Mouse (Mus musculus): ENCODE measurements around the gene Lrrc34. TPM values are rescaled to one million over a fixed set of nuclear protein-coding genes. Genes with fewer than 3 reads are reported as not detected.

The Lrrc34 gene
- polyA plus RNA-seq (2012; ENCODE audit: insufficient read depth, insufficient read length, missing spikeins) = not detected in 2 replicates

DNA sequence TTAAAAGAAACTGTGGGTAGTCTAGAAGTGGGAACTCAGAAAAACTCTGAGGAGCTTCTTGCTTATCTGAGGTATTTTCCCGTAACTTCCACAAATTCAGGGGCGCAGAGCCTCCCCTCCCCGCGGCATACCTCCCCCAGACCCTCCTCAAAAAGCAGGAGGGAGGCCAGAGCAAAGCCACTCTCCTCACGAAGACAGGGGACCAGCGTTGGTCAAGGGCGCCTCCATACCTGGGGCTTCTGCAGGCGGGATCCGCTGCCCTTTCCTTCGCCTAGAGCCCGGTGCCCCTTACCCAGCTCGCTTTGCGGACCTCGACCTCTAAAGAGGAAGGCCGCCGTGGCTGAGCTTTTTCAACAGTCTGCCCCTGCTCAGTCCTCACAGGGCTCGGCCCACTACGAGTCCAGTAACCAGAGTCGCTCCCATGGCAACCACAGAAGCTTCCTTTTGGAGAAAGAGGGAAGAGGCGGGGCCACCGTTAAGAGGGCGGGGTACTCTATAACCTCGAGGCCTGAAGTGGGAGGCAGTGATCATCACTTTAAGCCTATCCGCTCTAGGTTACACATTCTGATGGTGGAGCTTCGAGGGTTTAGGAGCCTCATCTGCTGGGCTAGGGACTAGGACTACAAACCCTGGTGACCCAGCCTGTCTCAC is at the start of gene Lrrc34:
Lrrc34 (minus strand) TSS at position 430 of the 651 bp plus-strand sequence.
- 0 out of 2 replicates have a peak, but pooled peaks cover 6% of the 10 kb centered on the region for H3K4me1 ChIP-seq (ENCODE audit: control insufficient read depth, insufficient read depth, insufficient read length, low read length)
- no peak within 1 kb of the TSS for H3K27ac ChIP-seq (replicated peaks; ENCODE audit: low read depth, low read length)
- H3K4me3 ChIP-seq (ENCODE audit: insufficient read depth, low read depth, low read length) = no peak within 1 kb of the TSS

- Histone ChIP-seq H3K27ac (replicated peaks; ENCODE audit: low read depth, low read length) (no peak overlapping the region), H3K4me3 (ENCODE audit: insufficient read depth, low read depth, low read length) (no peak overlapping the region), H3K4me1 (ENCODE audit: control insufficient read depth, insufficient read depth, insufficient read length, low read length) (no peaks in the 10 kb centered on the region)
These were observed 48.7 kb upstream of the Lrrc34 start for GRCm38 (mm10) chr3:30696346-30696745.

GRCm38 (mm10) chr3:30695661-30696060 is 48.0 kb upstream of the Lrrc34 start:
- Histone ChIP-seq H3K4me3 (ENCODE audit: insufficient read depth, low read depth, low read length) (no peak overlapping the region), H3K27ac (replicated peaks; ENCODE audit: low read depth, low read length) (no peak overlapping the region), H3K4me1 (ENCODE audit: control insufficient read depth, insufficient read depth, insufficient read length, low read length) (no peaks in the 10 kb centered on the region)

GRCm38 (mm10) chr3:30690976-30691375 is 43.3 kb upstream of the Lrrc34 start:
- H3K4me1 ChIP-seq (ENCODE audit: control insufficient read depth, insufficient read depth, insufficient read length, low read length) = no peaks in the 10 kb centered on the region
- H3K4me3 ChIP-seq (ENCODE audit: insufficient read depth, low read depth, low read length) = no peak overlapping the region
- H3K27ac ChIP-seq (replicated peaks; ENCODE audit: low read depth, low read length) = no peak overlapping the region

DNA sequence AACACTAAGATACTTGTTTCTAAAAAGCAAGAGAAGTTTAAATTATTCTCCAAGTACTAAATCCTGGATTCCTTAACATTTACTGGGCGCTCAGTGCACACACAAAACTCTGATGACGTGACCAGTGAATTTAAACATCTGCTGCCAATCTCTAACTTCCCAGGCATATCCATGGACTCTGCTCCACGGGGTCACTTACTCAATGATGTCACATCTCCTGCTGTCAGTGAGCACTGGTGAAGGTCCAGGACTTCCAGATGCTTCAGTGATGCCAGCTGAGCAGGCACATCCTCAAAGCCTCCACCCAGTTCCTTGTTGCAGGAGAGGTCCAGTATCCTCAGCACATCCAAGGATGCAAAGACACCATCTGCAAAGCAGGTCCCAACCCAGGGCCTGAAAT is 39.5 kb upstream of the Lrrc34 start:
- H3K4me3 ChIP-seq (ENCODE audit: insufficient read depth, low read depth, low read length) = no peak overlapping the region
- H3K4me1 ChIP-seq (ENCODE audit: control insufficient read depth, insufficient read depth, insufficient read length, low read length) = no peaks in the 10 kb centered on the region
- no peak overlapping the region for H3K27ac ChIP-seq (replicated peaks; ENCODE audit: low read depth, low read length)

GRCm38 (mm10) chr3:30683190-30683589 is 35.5 kb upstream of the Lrrc34 start:
- Histone ChIP-seq H3K4me1 (ENCODE audit: control insufficient read depth, insufficient read depth, insufficient read length, low read length) (no peaks in the 10 kb centered on the region), H3K27ac (replicated peaks; ENCODE audit: low read depth, low read length) (no peak overlapping the region), H3K4me3 (ENCODE audit: insufficient read depth, low read depth, low read length) (no peak overlapping the region)

GRCm38 (mm10) chr3:30658486-30658885 is 10.8 kb upstream of the Lrrc34 start:
- Histone ChIP-seq H3K4me3 (ENCODE audit: insufficient read depth, low read depth, low read length) (no peak overlapping the region), H3K27ac (replicated peaks; ENCODE audit: low read depth, low read length) (no peak overlapping the region), H3K4me1 (ENCODE audit: control insufficient read depth, insufficient read depth, insufficient read length, low read length) (no peaks in the 10 kb centered on the region)

- Histone ChIP-seq H3K4me3 (ENCODE audit: insufficient read depth, low read depth, low read length) (no peak overlapping the region), H3K27ac (replicated peaks; ENCODE audit: low read depth, low read length) (no peak overlapping the region), H3K4me1 (ENCODE audit: control insufficient read depth, insufficient read depth, insufficient read length, low read length) (no peaks in the 10 kb centered on the region)
These were observed 8.3 kb upstream of the Lrrc34 start for GRCm38 (mm10) chr3:30655937-30656336.

- Histone ChIP-seq H3K4me1 (ENCODE audit: control insufficient read depth, insufficient read depth, insufficient read length, low read length) (0 out of 2 replicates have a peak, but pooled peaks cover 6% of the 10 kb centered on the region), H3K4me3 (ENCODE audit: insufficient read depth, low read depth, low read length) (0 out of 2 replicates have a peak overlapping the region, but pooled peaks have one; percentile 6), H3K27ac (replicated peaks; ENCODE audit: low read depth, low read length) (no peak overlapping the region)
These were observed 2.6 kb upstream of the Lrrc34 start for GRCm38 (mm10) chr3:30650062-30650841.

DNA sequence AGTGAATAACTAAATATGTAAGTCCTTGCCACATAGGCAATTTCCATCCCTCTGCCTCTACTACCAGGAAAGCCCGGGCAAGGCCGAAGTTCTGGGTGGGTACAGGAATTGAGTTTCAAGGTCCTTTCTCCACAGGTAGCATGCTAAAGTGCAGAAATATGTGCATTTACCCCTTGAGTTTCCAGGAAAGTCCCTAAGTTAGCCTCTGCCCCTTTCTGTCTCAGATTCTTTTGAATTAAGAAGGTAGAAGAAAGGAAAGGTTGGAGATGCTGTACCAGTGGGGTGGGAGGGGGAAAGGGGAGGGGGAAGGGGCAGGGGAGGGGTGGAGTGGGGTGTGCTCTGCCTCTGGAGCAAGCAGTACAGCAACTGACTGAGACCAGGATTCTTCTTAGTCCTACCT is 797 bp upstream of the Lrrc34 start:
- H3K4me1 ChIP-seq (ENCODE audit: control insufficient read depth, insufficient read depth, insufficient read length, low read length) = 0 out of 2 replicates have a peak, but pooled peaks cover 6% of the 10 kb centered on the region
- H3K27ac ChIP-seq (replicated peaks; ENCODE audit: low read depth, low read length) = no peak overlapping the region
- H3K4me3 ChIP-seq (ENCODE audit: insufficient read depth, low read depth, low read length) = no peak overlapping the region

DNA sequence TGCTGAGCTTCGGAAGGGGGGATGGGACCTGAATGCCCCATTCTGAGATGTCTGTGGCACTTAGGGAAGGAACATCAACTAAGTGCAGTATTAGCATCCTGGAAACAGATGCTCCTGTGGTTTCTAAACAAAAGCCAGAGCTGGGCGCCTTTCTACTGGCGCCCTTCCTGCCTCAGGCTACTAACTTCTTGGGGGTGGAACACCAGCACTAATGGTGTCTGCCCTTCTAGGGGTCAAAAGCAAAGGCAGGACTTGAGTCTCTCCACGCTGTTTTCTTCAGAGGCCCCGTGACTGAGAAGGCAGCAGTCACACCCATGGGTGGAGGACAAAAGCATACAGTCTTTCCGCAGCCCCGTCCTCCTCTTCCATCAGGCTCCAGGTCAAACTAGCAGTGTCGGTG is 908 bp downstream of the Lrrc34 start:
- Histone ChIP-seq H3K4me3 (ENCODE audit: insufficient read depth, low read depth, low read length) (no peak overlapping the region), H3K27ac (replicated peaks; ENCODE audit: low read depth, low read length) (no peak overlapping the region), H3K4me1 (ENCODE audit: control insufficient read depth, insufficient read depth, insufficient read length, low read length) (0 out of 2 replicates have a peak, but pooled peaks cover 6% of the 10 kb centered on the region)

GRCm38 (mm10) chr3:30644207-30644606 is 3.5 kb downstream of the Lrrc34 start, which contains the start of gene Lrriq4:
TSS of gene Lrriq4 (plus strand) at chr3:30644507.
- Histone ChIP-seq H3K4me1 (ENCODE audit: control insufficient read depth, insufficient read depth, insufficient read length, low read length) (no peaks in the 10 kb centered on the region), H3K27ac (replicated peaks; ENCODE audit: low read depth, low read length) (no peak within 1 kb of the TSS), H3K4me3 (ENCODE audit: insufficient read depth, low read depth, low read length) (no peak within 1 kb of the TSS)

DNA sequence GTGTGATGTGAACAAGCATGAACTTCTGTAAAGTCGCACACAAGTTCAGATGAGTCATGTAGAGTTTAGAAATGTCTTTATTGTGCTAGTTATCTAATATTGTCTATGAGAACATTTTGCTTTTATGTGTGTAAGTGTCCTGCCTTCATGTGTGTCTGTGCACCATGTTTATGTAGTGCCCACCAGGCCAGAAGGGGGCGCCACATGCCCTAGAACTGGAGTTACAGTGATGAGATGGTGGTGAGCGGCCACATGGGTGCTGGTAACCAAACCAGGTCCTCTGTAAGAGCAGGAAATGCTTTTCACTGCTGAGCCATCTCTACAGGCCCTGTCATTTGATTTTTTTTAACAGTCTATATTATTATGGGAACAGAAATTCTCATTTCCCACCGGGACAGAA is 12.0 kb downstream of the Lrrc34 start:
- Histone ChIP-seq H3K27ac (replicated peaks; ENCODE audit: low read depth, low read length) (no peak overlapping the region), H3K4me3 (ENCODE audit: insufficient read depth, low read depth, low read length) (no peak overlapping the region)

GRCm38 (mm10) chr3:30633681-30634080 is 14.0 kb downstream of the Lrrc34 start:
- Histone ChIP-seq H3K27ac (replicated peaks; ENCODE audit: low read depth, low read length) (no peak overlapping the region), H3K4me1 (ENCODE audit: control insufficient read depth, insufficient read depth, insufficient read length, low read length) (no peaks in the 10 kb centered on the region), H3K4me3 (ENCODE audit: insufficient read depth, low read depth, low read length) (no peak overlapping the region)

More for the DNA sequence above, 12.0 kb downstream of the Lrrc34 start:
- H3K4me1 ChIP-seq (ENCODE audit: control insufficient read depth, insufficient read depth, insufficient read length, low read length) = no peaks in the 10 kb centered on the region

DNA sequence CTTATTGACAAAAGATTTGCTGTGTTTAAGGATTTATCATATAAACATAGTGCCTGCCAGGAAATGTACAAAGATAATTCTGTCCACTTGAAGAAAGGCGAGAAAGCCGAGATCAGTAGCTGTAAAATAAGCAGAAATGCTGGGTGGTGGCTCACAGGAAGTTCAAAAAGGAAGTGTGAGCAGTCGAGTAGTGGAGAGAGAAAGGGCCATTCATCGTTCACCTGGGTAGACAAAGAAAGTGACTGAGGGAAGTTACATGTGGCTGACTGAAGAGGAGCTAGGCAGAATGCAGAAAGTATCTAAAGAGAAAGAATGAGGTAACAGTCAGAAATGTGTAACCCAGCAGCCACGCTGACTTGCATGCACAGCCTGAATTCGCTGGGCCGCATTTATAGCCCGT is 27.5 kb downstream of the Lrrc34 start:
- Histone ChIP-seq H3K27ac (replicated peaks; ENCODE audit: low read depth, low read length) (no peak overlapping the region), H3K4me1 (ENCODE audit: control insufficient read depth, insufficient read depth, insufficient read length, low read length) (no peaks in the 10 kb centered on the region), H3K4me3 (ENCODE audit: insufficient read depth, low read depth, low read length) (no peak overlapping the region)

Data from brown adipose tissue, adult 24 weeks (tissue).